Mouse (Mus musculus): ENCODE data around the gene Ifih1. TPM values are rescaled to one million over a fixed set of nuclear protein-coding genes. Genes with fewer than 3 reads are reported as not detected.

The Ifih1 gene
- polyA plus RNA-seq, 1 experiment from 2014 or later, result 1.8 TPM

GRCm38 (mm10) chr2:62664839-62665238 is 18.8 kb upstream of the Ifih1 start:
- WGBS, result 71% methylated on average over 7 of the region's 7 CpGs
- no peak overlapping the region for H3K9ac ChIP-seq (ENCODE audit: low read length)
- H3K9me3 ChIP-seq (ENCODE audit: control insufficient read depth, low read length), result no peaks in the 10 kb centered on the region
- H3K4me2 ChIP-seq (ENCODE audit: low read depth), result no peak overlapping the region; the same call in 1 of the 2 replicates
- H3K36me3 ChIP-seq (ENCODE audit: control insufficient read depth, insufficient read depth, low read length), result no peaks in the 10 kb centered on the region
- ATAC-seq (ENCODE audit: insufficient read depth, low FRiP score, low TSS enrichment) (no peak), DNase-seq (ENCODE audit: low spot score) (no peak)
- no peak overlapping the region for H3K27ac ChIP-seq (ENCODE audit: low read depth, low read length)
- H3K27me3 ChIP-seq (ENCODE audit: control insufficient read depth, insufficient read depth, low read length), result no peaks in the 10 kb centered on the region
- H3K4me3 ChIP-seq (ENCODE audit: low read depth, low read length), result no peak overlapping the region
- H3K4me1 ChIP-seq (ENCODE audit: control insufficient read depth, insufficient read depth, low read length), result no peaks in the 10 kb centered on the region

- no peaks in the 10 kb centered on the region for H3K36me3 ChIP-seq (ENCODE audit: control insufficient read depth, insufficient read depth, low read length)
- H3K27ac ChIP-seq (ENCODE audit: low read depth, low read length), result no peak within 1 kb of the TSS
- H3K4me3 ChIP-seq (ENCODE audit: low read depth, low read length), result peak within 1 kb of the TSS; percentile 45
- under 1% methylated on average over 43 of the region's 43 CpGs for WGBS
- H3K9me3 ChIP-seq (ENCODE audit: control insufficient read depth, low read length), result no peaks in the 10 kb centered on the region
- H3K4me2 ChIP-seq (ENCODE audit: low read depth), result peak within 1 kb of the TSS; percentile 89
- no peaks in the 10 kb centered on the region for H3K4me1 ChIP-seq (ENCODE audit: control insufficient read depth, insufficient read depth, low read length)
- DNase-seq (ENCODE audit: low spot score), result peak; percentile 79
- peak; percentile 96 for ATAC-seq (ENCODE audit: insufficient read depth, low FRiP score, low TSS enrichment)
- no peaks in the 10 kb centered on the region for H3K27me3 ChIP-seq (ENCODE audit: control insufficient read depth, insufficient read depth, low read length)
- H3K9ac ChIP-seq (ENCODE audit: low read length), result peak within 1 kb of the TSS; percentile 16; the same call in 1 of the 2 replicates
Observed at GRCm38 (mm10) chr2:62664135-62664670, 18.1 kb upstream of the Ifih1 start, which contains the start of gene Gca. Gene Gca (plus strand): TSS chr2:62664285.

- H3K9me3 ChIP-seq (ENCODE audit: control insufficient read depth, low read length), result no peaks in the 10 kb centered on the region
- no peaks in the 10 kb centered on the region for H3K27me3 ChIP-seq (ENCODE audit: control insufficient read depth, insufficient read depth, low read length)
- WGBS, result 88% methylated on average over 3 of the region's 3 CpGs
- H3K36me3 ChIP-seq (ENCODE audit: control insufficient read depth, insufficient read depth, low read length), result no peaks in the 10 kb centered on the region
- no peak for ATAC-seq (ENCODE audit: insufficient read depth, low FRiP score, low TSS enrichment)
- no peak overlapping the region for H3K9ac ChIP-seq (ENCODE audit: low read length)
- H3K4me2 ChIP-seq (ENCODE audit: low read depth), result no peak overlapping the region
- no peak overlapping the region for H3K4me3 ChIP-seq (ENCODE audit: low read depth, low read length)
- no peaks in the 10 kb centered on the region for H3K4me1 ChIP-seq (ENCODE audit: control insufficient read depth, insufficient read depth, low read length)
- H3K27ac ChIP-seq (ENCODE audit: low read depth, low read length), result no peak overlapping the region
- DNase-seq (ENCODE audit: low spot score), result no peak
Observed at GRCm38 (mm10) chr2:62662560-62662959, 16.5 kb upstream of the Ifih1 start.

GRCm38 (mm10) chr2:62660565-62660964 is 14.5 kb upstream of the Ifih1 start:
- DNase-seq (ENCODE audit: low spot score), result no peak
- 49% methylated on average over 6 of the region's 6 CpGs for WGBS
- no peak for ATAC-seq (ENCODE audit: insufficient read depth, low FRiP score, low TSS enrichment)
- Histone ChIP-seq H3K36me3 (ENCODE audit: control insufficient read depth, insufficient read depth, low read length) (no peaks in the 10 kb centered on the region), H3K27me3 (ENCODE audit: control insufficient read depth, insufficient read depth, low read length) (no peaks in the 10 kb centered on the region), H3K4me1 (ENCODE audit: control insufficient read depth, insufficient read depth, low read length) (no peaks in the 10 kb centered on the region), H3K9ac (ENCODE audit: low read length) (no peak overlapping the region), H3K4me3 (ENCODE audit: low read depth, low read length) (no peak overlapping the region), H3K4me2 (ENCODE audit: low read depth) (no peak overlapping the region), H3K9me3 (ENCODE audit: control insufficient read depth, low read length) (no peaks in the 10 kb centered on the region), H3K27ac (ENCODE audit: low read depth, low read length) (no peak overlapping the region)

- H3K9ac ChIP-seq (ENCODE audit: low read length), result no peak overlapping the region
- no peak overlapping the region for H3K4me2 ChIP-seq (ENCODE audit: low read depth)
- WGBS, result 79% methylated on average over 1 of the region's 1 CpGs
- H3K9me3 ChIP-seq (ENCODE audit: control insufficient read depth, low read length), result no peaks in the 10 kb centered on the region
- H3K36me3 ChIP-seq (ENCODE audit: control insufficient read depth, insufficient read depth, low read length), result no peaks in the 10 kb centered on the region
- H3K4me3 ChIP-seq (ENCODE audit: low read depth, low read length), result no peak overlapping the region
- H3K27me3 ChIP-seq (ENCODE audit: control insufficient read depth, insufficient read depth, low read length), result no peaks in the 10 kb centered on the region
- ATAC-seq (ENCODE audit: insufficient read depth, low FRiP score, low TSS enrichment), result no peak
- no peaks in the 10 kb centered on the region for H3K4me1 ChIP-seq (ENCODE audit: control insufficient read depth, insufficient read depth, low read length)
- no peak overlapping the region for H3K27ac ChIP-seq (ENCODE audit: low read depth, low read length)
- DNase-seq (ENCODE audit: low spot score), result no peak
Observed at GRCm38 (mm10) chr2:62656072-62656471, 10.0 kb upstream of the Ifih1 start.

- 46% methylated on average over 7 of the region's 7 CpGs for WGBS
- H3K27me3 ChIP-seq (ENCODE audit: control insufficient read depth, insufficient read depth, low read length), result no peaks in the 10 kb centered on the region
- no peaks in the 10 kb centered on the region for H3K4me1 ChIP-seq (ENCODE audit: control insufficient read depth, insufficient read depth, low read length)
- no peak overlapping the region for H3K4me3 ChIP-seq (ENCODE audit: low read depth, low read length)
- H3K4me2 ChIP-seq (ENCODE audit: low read depth), result no peak overlapping the region
- ATAC-seq (ENCODE audit: insufficient read depth, low FRiP score, low TSS enrichment) (peak; percentile 47; the same call in 1 of the 2 replicates), DNase-seq (ENCODE audit: low spot score) (peak; percentile 65)
- no peaks in the 10 kb centered on the region for H3K9me3 ChIP-seq (ENCODE audit: control insufficient read depth, low read length)
- H3K27ac ChIP-seq (ENCODE audit: low read depth, low read length), result no peak overlapping the region
- no peak overlapping the region for H3K9ac ChIP-seq (ENCODE audit: low read length)
- no peaks in the 10 kb centered on the region for H3K36me3 ChIP-seq (ENCODE audit: control insufficient read depth, insufficient read depth, low read length)
Observed at GRCm38 (mm10) chr2:62654519-62655338, 8.7 kb upstream of the Ifih1 start.

- ATAC-seq (ENCODE audit: insufficient read depth, low FRiP score, low TSS enrichment) (no peak), DNase-seq (ENCODE audit: low spot score) (no peak)
- H3K9me3 ChIP-seq (ENCODE audit: control insufficient read depth, low read length), result no peaks in the 10 kb centered on the region
- no peaks in the 10 kb centered on the region for H3K4me1 ChIP-seq (ENCODE audit: control insufficient read depth, insufficient read depth, low read length)
- no peak overlapping the region for H3K4me2 ChIP-seq (ENCODE audit: low read depth)
- H3K36me3 ChIP-seq (ENCODE audit: control insufficient read depth, insufficient read depth, low read length), result no peaks in the 10 kb centered on the region
- no peak overlapping the region for H3K27ac ChIP-seq (ENCODE audit: low read depth, low read length)
- no peak overlapping the region for H3K9ac ChIP-seq (ENCODE audit: low read length)
- no peak overlapping the region for H3K4me3 ChIP-seq (ENCODE audit: low read depth, low read length)
- no peaks in the 10 kb centered on the region for H3K27me3 ChIP-seq (ENCODE audit: control insufficient read depth, insufficient read depth, low read length)
- WGBS, result 82% methylated on average over 4 of the region's 4 CpGs
Observed at GRCm38 (mm10) chr2:62652466-62652865, 6.4 kb upstream of the Ifih1 start.

- no peaks in the 10 kb centered on the region for H3K9me3 ChIP-seq (ENCODE audit: control insufficient read depth, low read length)
- H3K27me3 ChIP-seq (ENCODE audit: control insufficient read depth, insufficient read depth, low read length), result no peaks in the 10 kb centered on the region
- no peak overlapping the region for H3K27ac ChIP-seq (ENCODE audit: low read depth, low read length)
- DNase-seq (ENCODE audit: low spot score) (no peak), ATAC-seq (ENCODE audit: insufficient read depth, low FRiP score, low TSS enrichment) (no peak)
- WGBS, result 81% methylated on average over 4 of the region's 4 CpGs
- H3K4me1 ChIP-seq (ENCODE audit: control insufficient read depth, insufficient read depth, low read length), result no peaks in the 10 kb centered on the region
- no peak overlapping the region for H3K4me3 ChIP-seq (ENCODE audit: low read depth, low read length)
- H3K4me2 ChIP-seq (ENCODE audit: low read depth), result no peak overlapping the region
- no peaks in the 10 kb centered on the region for H3K36me3 ChIP-seq (ENCODE audit: control insufficient read depth, insufficient read depth, low read length)
- no peak overlapping the region for H3K9ac ChIP-seq (ENCODE audit: low read length)
Observed at GRCm38 (mm10) chr2:62651890-62652289, 5.8 kb upstream of the Ifih1 start.
